Mouse (Mus musculus): ENCODE measurements around the gene Pyroxd2. TPM values are rescaled to one million over a fixed set of nuclear protein-coding genes. Genes with fewer than 3 reads are reported as not detected.

Gene Pyroxd2
- polyA plus RNA-seq, 1 experiment from 2014 or later = 0.88 TPM

GRCm38 (mm10) chr19:42741884-42742283, 10.7 kb downstream of the Pyroxd2 start:
- H3K36me3 ChIP-seq (ENCODE audit: control insufficient read depth, insufficient read depth, low read length) = no peaks in the 10 kb centered on the region
- no peak overlapping the region for H3K4me2 ChIP-seq (replicated peaks; ENCODE audit: low read depth, low read length)
- DNase-seq (ENCODE audit: low spot score) (no peak), ATAC-seq (ENCODE audit: low FRiP score) (no peak)
- 82% methylated on average over 14 of the region's 14 CpGs for WGBS
- H3K9me3 ChIP-seq (ENCODE audit: control insufficient read depth, low read length) = no peaks in the 10 kb centered on the region
- no peak overlapping the region for H3K9ac ChIP-seq (ENCODE audit: low read depth, low read length)
- no peak overlapping the region for H3K27ac ChIP-seq (ENCODE audit: low read depth, low read length)
- no peaks in the 10 kb centered on the region for H3K27me3 ChIP-seq (ENCODE audit: control insufficient read depth, insufficient read depth, low read length)
- H3K4me1 ChIP-seq (replicated peaks; ENCODE audit: control insufficient read depth, insufficient read depth, low read length) = no peaks in the 10 kb centered on the region; the same call in 1 of the 2 replicates
- H3K4me3 ChIP-seq (ENCODE audit: low read depth, low read length) = no peak overlapping the region

- Histone ChIP-seq H3K4me1 (replicated peaks; ENCODE audit: control insufficient read depth, insufficient read depth, low read length) (no peaks in the 10 kb centered on the region; the same call in 1 of the 2 replicates), H3K4me2 (replicated peaks; ENCODE audit: low read depth, low read length) (no peak overlapping the region), H3K9me3 (ENCODE audit: control insufficient read depth, low read length) (no peaks in the 10 kb centered on the region), H3K27ac (ENCODE audit: low read depth, low read length) (no peak overlapping the region), H3K36me3 (ENCODE audit: control insufficient read depth, insufficient read depth, low read length) (no peaks in the 10 kb centered on the region), H3K9ac (ENCODE audit: low read depth, low read length) (no peak overlapping the region), H3K4me3 (ENCODE audit: low read depth, low read length) (no peak overlapping the region), H3K27me3 (ENCODE audit: control insufficient read depth, insufficient read depth, low read length) (no peaks in the 10 kb centered on the region)
- ATAC-seq (ENCODE audit: low FRiP score) (no peak), DNase-seq (ENCODE audit: low spot score) (no peak)
- WGBS = 70% methylated on average over 8 of the region's 8 CpGs
These were observed 12.2 kb downstream of the Pyroxd2 start for GRCm38 (mm10) chr19:42740163-42740899.

- no peaks in the 10 kb centered on the region for H3K36me3 ChIP-seq (ENCODE audit: control insufficient read depth, insufficient read depth, low read length)
- WGBS = 88% methylated on average over 6 of the region's 6 CpGs
- no peak overlapping the region for H3K9ac ChIP-seq (ENCODE audit: low read depth, low read length)
- H3K4me2 ChIP-seq (replicated peaks; ENCODE audit: low read depth, low read length) = no peak overlapping the region
- no peaks in the 10 kb centered on the region; the same call in 1 of the 2 replicates for H3K4me1 ChIP-seq (replicated peaks; ENCODE audit: control insufficient read depth, insufficient read depth, low read length)
- no peak overlapping the region for H3K4me3 ChIP-seq (ENCODE audit: low read depth, low read length)
- DNase-seq (ENCODE audit: low spot score) (no peak), ATAC-seq (ENCODE audit: low FRiP score) (no peak)
- no peaks in the 10 kb centered on the region for H3K9me3 ChIP-seq (ENCODE audit: control insufficient read depth, low read length)
- no peaks in the 10 kb centered on the region for H3K27me3 ChIP-seq (ENCODE audit: control insufficient read depth, insufficient read depth, low read length)
- H3K27ac ChIP-seq (ENCODE audit: low read depth, low read length) = no peak overlapping the region
These were observed 12.8 kb downstream of the Pyroxd2 start for GRCm38 (mm10) chr19:42739734-42740133.

GRCm38 (mm10) chr19:42737753-42738152, 14.8 kb downstream of the Pyroxd2 start:
- Histone ChIP-seq H3K4me1 (replicated peaks; ENCODE audit: control insufficient read depth, insufficient read depth, low read length) (no peaks in the 10 kb centered on the region), H3K4me3 (ENCODE audit: low read depth, low read length) (no peak overlapping the region), H3K4me2 (replicated peaks; ENCODE audit: low read depth, low read length) (no peak overlapping the region), H3K27me3 (ENCODE audit: control insufficient read depth, insufficient read depth, low read length) (no peaks in the 10 kb centered on the region), H3K9ac (ENCODE audit: low read depth, low read length) (no peak overlapping the region), H3K9me3 (ENCODE audit: control insufficient read depth, low read length) (no peaks in the 10 kb centered on the region), H3K27ac (ENCODE audit: low read depth, low read length) (no peak overlapping the region), H3K36me3 (ENCODE audit: control insufficient read depth, insufficient read depth, low read length) (no peaks in the 10 kb centered on the region)
- ATAC-seq (ENCODE audit: low FRiP score) (no peak), DNase-seq (ENCODE audit: low spot score) (no peak)
- 70% methylated on average over 9 of the region's 9 CpGs for WGBS

GRCm38 (mm10) chr19:42734982-42735381, 17.6 kb downstream of the Pyroxd2 start:
- no peak for ATAC-seq (ENCODE audit: low FRiP score)
- H3K36me3 ChIP-seq (ENCODE audit: control insufficient read depth, insufficient read depth, low read length) = no peaks in the 10 kb centered on the region

GRCm38 (mm10) chr19:42727424-42727823, 25.2 kb downstream of the Pyroxd2 start:
- Histone ChIP-seq H3K27ac (ENCODE audit: low read depth, low read length) (no peak overlapping the region), H3K36me3 (ENCODE audit: control insufficient read depth, insufficient read depth, low read length) (no peaks in the 10 kb centered on the region), H3K4me2 (replicated peaks; ENCODE audit: low read depth, low read length) (no peak overlapping the region), H3K9ac (ENCODE audit: low read depth, low read length) (no peak overlapping the region), H3K4me3 (ENCODE audit: low read depth, low read length) (no peak overlapping the region), H3K4me1 (replicated peaks; ENCODE audit: control insufficient read depth, insufficient read depth, low read length) (no peaks in the 10 kb centered on the region), H3K27me3 (ENCODE audit: control insufficient read depth, insufficient read depth, low read length) (no peaks in the 10 kb centered on the region), H3K9me3 (ENCODE audit: control insufficient read depth, low read length) (no peaks in the 10 kb centered on the region)
- 90% methylated on average over 4 of the region's 4 CpGs for WGBS
- ATAC-seq (ENCODE audit: low FRiP score) (no peak), DNase-seq (ENCODE audit: low spot score) (no peak)

More at GRCm38 (mm10) chr19:42734982-42735381, 17.6 kb downstream of the Pyroxd2 start:
- Histone ChIP-seq H3K4me1 (replicated peaks; ENCODE audit: control insufficient read depth, insufficient read depth, low read length) (no peaks in the 10 kb centered on the region), H3K27ac (ENCODE audit: low read depth, low read length) (no peak overlapping the region), H3K9me3 (ENCODE audit: control insufficient read depth, low read length) (no peaks in the 10 kb centered on the region), H3K4me2 (replicated peaks; ENCODE audit: low read depth, low read length) (no peak overlapping the region), H3K4me3 (ENCODE audit: low read depth, low read length) (no peak overlapping the region), H3K9ac (ENCODE audit: low read depth, low read length) (no peak overlapping the region), H3K27me3 (ENCODE audit: control insufficient read depth, insufficient read depth, low read length) (no peaks in the 10 kb centered on the region)
- DNase-seq (ENCODE audit: low spot score) = no peak
- WGBS = 90% methylated on average over 5 of the region's 5 CpGs

- Histone ChIP-seq H3K27ac (ENCODE audit: low read depth, low read length) (no peak overlapping the region), H3K9ac (ENCODE audit: low read depth, low read length) (no peak overlapping the region), H3K9me3 (ENCODE audit: control insufficient read depth, low read length) (no peaks in the 10 kb centered on the region), H3K4me3 (ENCODE audit: low read depth, low read length) (no peak overlapping the region), H3K4me2 (replicated peaks; ENCODE audit: low read depth, low read length) (no peak overlapping the region), H3K27me3 (ENCODE audit: control insufficient read depth, insufficient read depth, low read length) (no peaks in the 10 kb centered on the region), H3K36me3 (ENCODE audit: control insufficient read depth, insufficient read depth, low read length) (no peaks in the 10 kb centered on the region), H3K4me1 (replicated peaks; ENCODE audit: control insufficient read depth, insufficient read depth, low read length) (no peaks in the 10 kb centered on the region)
- DNase-seq (ENCODE audit: low spot score) = no peak
- no peak for ATAC-seq (ENCODE audit: low FRiP score)
- 84% methylated on average over 10 of the region's 10 CpGs for WGBS
These were observed 25.8 kb downstream of the Pyroxd2 start for GRCm38 (mm10) chr19:42726766-42727165.

- H3K36me3 ChIP-seq (ENCODE audit: control insufficient read depth, insufficient read depth, low read length) = no peaks in the 10 kb centered on the region
These were observed 26.6 kb downstream of the Pyroxd2 start for GRCm38 (mm10) chr19:42725973-42726350.

More at GRCm38 (mm10) chr19:42725973-42726350, 26.6 kb downstream of the Pyroxd2 start:
- Histone ChIP-seq H3K27ac (ENCODE audit: low read depth, low read length) (no peak overlapping the region), H3K27me3 (ENCODE audit: control insufficient read depth, insufficient read depth, low read length) (no peaks in the 10 kb centered on the region), H3K9ac (ENCODE audit: low read depth, low read length) (no peak overlapping the region), H3K4me2 (replicated peaks; ENCODE audit: low read depth, low read length) (no peak overlapping the region), H3K4me1 (replicated peaks; ENCODE audit: control insufficient read depth, insufficient read depth, low read length) (no peaks in the 10 kb centered on the region), H3K4me3 (ENCODE audit: low read depth, low read length) (no peak overlapping the region), H3K9me3 (ENCODE audit: control insufficient read depth, low read length) (no peaks in the 10 kb centered on the region)
- WGBS = 93% methylated on average over 3 of the region's 3 CpGs
- no peak for ATAC-seq (ENCODE audit: low FRiP score)
- no peak for DNase-seq (ENCODE audit: low spot score)

Measured in hindbrain, embryonic 11.5 days (tissue).